Mouse (Mus musculus) C2C12 (cell line): ENCODE measurements around the gene Spaca1. TPM values are rescaled to one million over a fixed set of nuclear protein-coding genes. Genes with fewer than 3 reads are reported as not detected.
"Not testable (repeated sequence)": the region's sequence is repeated elsewhere in the genome, so short reads cannot be mapped to it uniquely, and the experiment has no call there.

Experiments used
- H3K27me3 ChIP-seq: one replicate; pipeline ENCODE4 v1.6.1; 2011; ENCODE audit not compliant: control insufficient read depth, insufficient read depth, insufficient read length
- H3K36me3 ChIP-seq: one replicate; pipeline ENCODE4 v1.6.1; 2011; ENCODE audit not compliant: control insufficient read depth, insufficient read depth
- H3K4me3 ChIP-seq: one replicate; pipeline ENCODE4 v1.5.1; 2011; ENCODE audit warnings: mild to moderate bottlenecking, control low read depth; ENCODE audit not compliant: poor library complexity, insufficient read depth, severe bottlenecking
- H3K79me2 ChIP-seq: one replicate; pipeline ENCODE4 v1.6.1; 2011; ENCODE audit not compliant: control insufficient read depth, insufficient read depth
- H3K79me3 ChIP-seq: one replicate; pipeline ENCODE4 v1.6.1; 2011; ENCODE audit warnings: low read depth, control low read depth
- H3ac ChIP-seq: one replicate; pipeline ENCODE3; 2011; ENCODE audit warnings: low read depth; ENCODE audit not compliant: control insufficient read depth, insufficient read length
- CEBPB ChIP-seq: IDR thresholded peaks from one replicate; pipeline ENCODE4 v1.6.1; 2011; ENCODE audit warnings: low read depth, mild to moderate bottlenecking, control low read depth, moderate library complexity
- CTCF ChIP-seq: IDR thresholded peaks from one replicate; pipeline ENCODE4 v1.5.1; 2011; ENCODE audit not compliant: control insufficient read depth, insufficient read depth, insufficient read length
- FOSL1 ChIP-seq: IDR thresholded peaks from one replicate; pipeline ENCODE4 v1.8.0; 2011; ENCODE audit warnings: mild to moderate bottlenecking, low read length; ENCODE audit not compliant: poor library complexity, insufficient read depth, severe bottlenecking
- MAX ChIP-seq: IDR thresholded peaks from one replicate; pipeline ENCODE4 v1.6.1; 2011; ENCODE audit warnings: mild to moderate bottlenecking, control low read depth
- MYOD1 ChIP-seq: IDR thresholded peaks from one replicate; pipeline ENCODE4 v1.6.1; 2011; ENCODE audit warnings: low read depth; ENCODE audit not compliant: control insufficient read depth, insufficient read length
- MYOG ChIP-seq: IDR thresholded peaks from one replicate; pipeline ENCODE4 v1.6.1; 2011; ENCODE audit not compliant: control insufficient read depth, insufficient read length; ENCODE audit errors: extremely low read depth
- USF1 ChIP-seq: IDR thresholded peaks from one replicate; pipeline ENCODE4 v1.6.1; 2011; ENCODE audit warnings: low read depth, mild to moderate bottlenecking, control low read depth, moderate library complexity
- long read RNA-seq, 2 experiments: library from polyadenylated mRNA; unstranded; transcript quantifications; one replicate each; pipeline ENCODE4 v2.0.0; 2019 to 2020
- polyA plus RNA-seq: library from polyadenylated mRNA; unstranded; fragments of >200 nt; fragmentation: generic; extraction: Trizol; gene quantifications from one replicate; pipeline ENCODE4 v1.2.1, GENCODE M21; 2012; ENCODE audit warnings: missing spikeins

The Spaca1 gene
- polyA plus RNA-seq: not detected
- long read RNA-seq, experiment 1: 0 reads
- long read RNA-seq, experiment 2: 0 reads

- Histone ChIP-seq H3K79me3 (no peaks in the 10 kb centered on the region), H3K36me3 (no peaks in the 10 kb centered on the region), H3K4me3 (no peak within 1 kb of the TSS), H3K27me3 (no peaks in the 10 kb centered on the region), H3ac (no peak within 1 kb of the TSS), H3K79me2 (no peaks in the 10 kb centered on the region)
- no peak for TF ChIP-seq MAX
- no peak for TF ChIP-seq CTCF
- TF ChIP-seq USF1: no peak
- TF ChIP-seq FOSL1: no peak
- TF ChIP-seq CEBPB: no peak
Observed at GRCm38 (mm10) chr4:34049571-34050255, at the start of gene Spaca1. TSS of gene Spaca1 (minus strand) at chr4:34050191.

- not testable (repeated sequence) for H3K36me3 ChIP-seq, H3K4me3 ChIP-seq, H3ac ChIP-seq, H3K79me2 ChIP-seq, H3K27me3 ChIP-seq, H3K79me3 ChIP-seq
Observed at GRCm38 (mm10) chr4:34087286-34087685, 37.3 kb upstream of the Spaca1 start.

GRCm38 (mm10) chr4:34081064-34081463 lies 31.1 kb upstream of the Spaca1 start:
- H3ac ChIP-seq: no peak overlapping the region
- H3K79me2 ChIP-seq: no peaks in the 10 kb centered on the region
- H3K4me3 ChIP-seq: no peak overlapping the region
- H3K27me3 ChIP-seq: no peaks in the 10 kb centered on the region
- H3K79me3 ChIP-seq: no peaks in the 10 kb centered on the region
- no peaks in the 10 kb centered on the region for H3K36me3 ChIP-seq
- TF ChIP-seq CEBPB (no peak), MAX (no peak), MYOG (no peak), CTCF (no peak), FOSL1 (no peak), USF1 (no peak), MYOD1 (no peak)

- Histone ChIP-seq H3K4me3 (no peak overlapping the region), H3K79me3 (no peaks in the 10 kb centered on the region), H3K36me3 (no peaks in the 10 kb centered on the region), H3K27me3 (no peaks in the 10 kb centered on the region), H3K79me2 (no peaks in the 10 kb centered on the region), H3ac (no peak overlapping the region)
- TF ChIP-seq MYOD1: no peak
- TF ChIP-seq FOSL1: no peak
- no peak for TF ChIP-seq CEBPB
- TF ChIP-seq MYOG: no peak
- no peak for TF ChIP-seq MAX
- TF ChIP-seq CTCF: no peak
- no peak for TF ChIP-seq USF1
Observed at GRCm38 (mm10) chr4:34069002-34069401, 19.0 kb upstream of the Spaca1 start.

GRCm38 (mm10) chr4:34058320-34058719 lies 8.3 kb upstream of the Spaca1 start:
- Histone ChIP-seq H3K4me3 (no peak overlapping the region), H3K79me3 (no peaks in the 10 kb centered on the region), H3ac (no peak overlapping the region), H3K27me3 (no peaks in the 10 kb centered on the region), H3K79me2 (no peaks in the 10 kb centered on the region), H3K36me3 (no peaks in the 10 kb centered on the region)
- TF ChIP-seq USF1: no peak
- no peak for TF ChIP-seq CTCF
- TF ChIP-seq FOSL1: no peak
- no peak for TF ChIP-seq MAX
- no peak for TF ChIP-seq MYOG
- no peak for TF ChIP-seq MYOD1
- no peak for TF ChIP-seq CEBPB

GRCm38 (mm10) chr4:34026771-34027170 lies 23.2 kb downstream of the Spaca1 start:
- H3K4me3 ChIP-seq: no peak overlapping the region
- no peaks in the 10 kb centered on the region for H3K27me3 ChIP-seq
- TF ChIP-seq CTCF: no peak
- no peak for TF ChIP-seq MYOG
- TF ChIP-seq MYOD1: no peak
- TF ChIP-seq FOSL1: no peak
- no peak for TF ChIP-seq USF1
- TF ChIP-seq CEBPB: no peak
- no peak for TF ChIP-seq MAX
- H3K79me2 ChIP-seq: no peaks in the 10 kb centered on the region
- no peaks in the 10 kb centered on the region for H3K36me3 ChIP-seq
- no peaks in the 10 kb centered on the region for H3K79me3 ChIP-seq
- no peak overlapping the region for H3ac ChIP-seq
